Mouse (Mus musculus): ENCODE results near the gene Vps53.

Gene Vps53

GRCm38 (mm10) chr11:76120407-76120901 lies 59.0 kb downstream of the Vps53 start:
- DNase-seq (ENCODE audit: extremely low spot score) = peak; percentile 12

- no peak for DNase-seq (ENCODE audit: extremely low spot score)
Observed at GRCm38 (mm10) chr11:76110416-76110815, 69.0 kb downstream of the Vps53 start.

GRCm38 (mm10) chr11:76106551-76107496 lies 72.6 kb downstream of the Vps53 start:
- no peak for DNase-seq (ENCODE audit: extremely low spot score)

- no peak for DNase-seq (ENCODE audit: extremely low spot score)
Observed at GRCm38 (mm10) chr11:76101154-76101553, 78.3 kb downstream of the Vps53 start.

GRCm38 (mm10) chr11:76099193-76099975 lies 80.1 kb downstream of the Vps53 start:
- DNase-seq (ENCODE audit: extremely low spot score) = no peak

GRCm38 (mm10) chr11:76093610-76094009 lies 85.8 kb downstream of the Vps53 start:
- no peak for DNase-seq (ENCODE audit: extremely low spot score)

- DNase-seq (ENCODE audit: extremely low spot score) = no peak
Observed at GRCm38 (mm10) chr11:76089776-76090175, 89.7 kb downstream of the Vps53 start.

- no peak for DNase-seq (ENCODE audit: extremely low spot score)
Observed at GRCm38 (mm10) chr11:76088506-76088905, 90.9 kb downstream of the Vps53 start.

- peak; percentile 29 for DNase-seq (ENCODE audit: extremely low spot score)
Observed at GRCm38 (mm10) chr11:76085898-76086591, 93.4 kb downstream of the Vps53 start.

- no peak for DNase-seq (ENCODE audit: extremely low spot score)
Observed at GRCm38 (mm10) chr11:76084943-76085342, 94.5 kb downstream of the Vps53 start.

GRCm38 (mm10) chr11:76083941-76084367 lies 95.5 kb downstream of the Vps53 start:
- DNase-seq (ENCODE audit: extremely low spot score) = peak; percentile 31

- DNase-seq (ENCODE audit: extremely low spot score) = no peak
Observed at GRCm38 (mm10) chr11:76081048-76081640, 98.3 kb downstream of the Vps53 start.

- DNase-seq (ENCODE audit: extremely low spot score) = no peak
Observed at GRCm38 (mm10) chr11:76080293-76080692, 99.2 kb downstream of the Vps53 start.

- DNase-seq (ENCODE audit: extremely low spot score) = no peak
Observed at GRCm38 (mm10) chr11:76077341-76077740, 102.1 kb downstream of the Vps53 start.

- DNase-seq (ENCODE audit: extremely low spot score) = no peak
Observed at GRCm38 (mm10) chr11:76074296-76075093, 105.0 kb downstream of the Vps53 start.

GRCm38 (mm10) chr11:76069816-76070215 lies 109.6 kb downstream of the Vps53 start:
- DNase-seq (ENCODE audit: extremely low spot score) = no peak

GRCm38 (mm10) chr11:76066563-76067156 lies 112.8 kb downstream of the Vps53 start:
- DNase-seq (ENCODE audit: extremely low spot score) = no peak

- no peak for DNase-seq (ENCODE audit: extremely low spot score)
Observed at GRCm38 (mm10) chr11:76065521-76066095, 113.8 kb downstream of the Vps53 start.

- DNase-seq (ENCODE audit: extremely low spot score) = no peak
Observed at GRCm38 (mm10) chr11:76064411-76064810, 115.0 kb downstream of the Vps53 start.

GRCm38 (mm10) chr11:76060906-76061305 lies 118.5 kb downstream of the Vps53 start:
- no peak for DNase-seq (ENCODE audit: extremely low spot score)
